Mouse (Mus musculus) myocyte (in vitro differentiated cells): Measurements from ENCODE around the gene Fanca.

Source experiments
- E2F4 ChIP-seq: IDR thresholded peaks from one replicate; pipeline ENCODE4 v1.6.1; 2011; ENCODE audit warnings: mild to moderate bottlenecking, control low read depth, moderate library complexity; ENCODE audit not compliant: insufficient read depth
- MYOD1 ChIP-seq, 3 experiments: IDR thresholded peaks; one replicate each; pipeline ENCODE4 v1.6.1; 2011; ENCODE audit warnings: control low read depth in 2 of 3, low read depth in 2 of 3, mild to moderate bottlenecking in 2 of 3, moderate library complexity in 1 of 3; ENCODE audit not compliant: insufficient read length in 2 of 3, control insufficient read depth in 1 of 3
- MYOG ChIP-seq, 3 experiments: IDR thresholded peaks; one replicate each; pipeline ENCODE4 v1.6.1; 2011; ENCODE audit warnings: control low read depth in 2 of 3, low read depth in 2 of 3, mild to moderate bottlenecking in 2 of 3; ENCODE audit not compliant: insufficient read length in 2 of 3, control insufficient read depth in 1 of 3, insufficient read depth in 1 of 3
- POLR2A ChIP-seq: IDR thresholded peaks from one replicate; pipeline ENCODE4 v1.6.1; 2011; ENCODE audit warnings: low read depth, mild to moderate bottlenecking, control low read depth, moderate library complexity; ENCODE audit not compliant: insufficient read length
- TCF12 ChIP-seq: IDR thresholded peaks from one replicate; pipeline ENCODE4 v1.6.1; 2011; ENCODE audit warnings: mild to moderate bottlenecking, control low read depth; ENCODE audit not compliant: poor library complexity, insufficient read depth, severe bottlenecking
- USF1 ChIP-seq: IDR thresholded peaks from one replicate; pipeline ENCODE4 v1.6.1; 2011; ENCODE audit warnings: low read depth, mild to moderate bottlenecking, control low read depth, moderate library complexity

GRCm38 (mm10) chr8:123243053-123243452, 75.3 kb downstream of the Fanca start:
- TF ChIP-seq USF1 (no peak), TCF12 (no peak), MYOD1 (IDR thresholded peaks at IDR 0.05; ENCODE audit: control insufficient read depth in 1 of 3, insufficient read length in 2 of 3, low read depth in 2 of 3) (no peak), POLR2A (no peak), E2F4 (no peak), MYOG (IDR thresholded peaks at IDR 0.05; ENCODE audit: control insufficient read depth in 1 of 3, insufficient read depth in 1 of 3, insufficient read length in 2 of 3, low read depth in 2 of 3) (no peak)
